Mouse (Mus musculus) heart, embryonic 14.5 days (tissue): ENCODE results near the gene Ghitm. TPM values are rescaled to one million over a fixed set of nuclear protein-coding genes. Genes with fewer than 3 reads are reported as not detected.

Experiments used
- polyA plus RNA-seq: library from polyadenylated mRNA; unstranded; fragments of >200 nt; fragmentation: Nextera tagmentation; extraction: Ambion mirVana; gene quantifications from 2 replicates; pipeline ENCODE4 v1.2.1, GENCODE M21; 2014

Ghitm gene
- polyA plus RNA-seq, 1 experiment from 2014 or later, result 385 TPM

Other genes with a start within 250 kb of the Ghitm start
- gene Ccser2, start 166.5 kb downstream of the Ghitm start, polyA plus RNA-seq, result 61.8 and 64.3 TPM in 2 replicates
- not detected in 2 replicates for gene Rgr, start 86.3 kb downstream of the Ghitm start, polyA plus RNA-seq
- not detected in 2 replicates for gene Lrit1, start 80.4 kb downstream of the Ghitm start, polyA plus RNA-seq
- not detected in 2 replicates for gene Lrit2, start 67.3 kb downstream of the Ghitm start, polyA plus RNA-seq
- 0.22 and 0.31 TPM in 2 replicates for gene Cdhr1, start 36.9 kb downstream of the Ghitm start, polyA plus RNA-seq
- gene 2610528A11Rik, start 21.2 kb downstream of the Ghitm start, polyA plus RNA-seq, result 1.5 and 1.9 TPM in 2 replicates